Mouse (Mus musculus): Measurements from ENCODE around the gene Hcn2.

Hcn2 gene

GRCm38 (mm10) chr10:79716254-79716987, at the start of gene Hcn2:
Gene Hcn2, plus strand, starts transcription at chr10:79716634.
- no peak for DNase-seq (ENCODE audit: low spot score)

- DNase-seq (ENCODE audit: low spot score), result no peak
These were observed 48.4 kb upstream of the Hcn2 start for GRCm38 (mm10) chr10:79668076-79668475.

GRCm38 (mm10) chr10:79668771-79669575, 47.5 kb upstream of the Hcn2 start, which contains the start of gene Tpgs1:
Gene Tpgs1, plus strand, starts transcription at chr10:79669369.
- peak; percentile 92 for DNase-seq (ENCODE audit: low spot score)

GRCm38 (mm10) chr10:79669576-79670057, 46.8 kb upstream of the Hcn2 start:
- DNase-seq (ENCODE audit: low spot score), result peak; percentile 85

GRCm38 (mm10) chr10:79670071-79670888, 46.2 kb upstream of the Hcn2 start:
- DNase-seq (ENCODE audit: low spot score), result no peak

GRCm38 (mm10) chr10:79671396-79672087, 44.9 kb upstream of the Hcn2 start:
- DNase-seq (ENCODE audit: low spot score), result peak; percentile 76

- peak; percentile 53 for DNase-seq (ENCODE audit: low spot score)
These were observed 44.4 kb upstream of the Hcn2 start for GRCm38 (mm10) chr10:79672088-79672455.

- DNase-seq (ENCODE audit: low spot score), result no peak
These were observed 43.4 kb upstream of the Hcn2 start for GRCm38 (mm10) chr10:79673054-79673453.

GRCm38 (mm10) chr10:79675346-79676035, 40.9 kb upstream of the Hcn2 start:
- DNase-seq (ENCODE audit: low spot score), result peak; percentile 32

GRCm38 (mm10) chr10:79680606-79681495, 35.6 kb upstream of the Hcn2 start:
- no peak for DNase-seq (ENCODE audit: low spot score)

GRCm38 (mm10) chr10:79681591-79682245, 34.7 kb upstream of the Hcn2 start, which contains the start of gene Cdc34:
Gene Cdc34, plus strand, starts transcription at chr10:79682195.
- peak; percentile 98 for DNase-seq (ENCODE audit: low spot score)

- DNase-seq (ENCODE audit: low spot score), result peak; percentile 21
These were observed 33.9 kb upstream of the Hcn2 start for GRCm38 (mm10) chr10:79682551-79682915.

- DNase-seq (ENCODE audit: low spot score), result peak; percentile 64
These were observed 33.4 kb upstream of the Hcn2 start for GRCm38 (mm10) chr10:79682916-79683582.

- no peak for DNase-seq (ENCODE audit: low spot score)
These were observed 32.5 kb upstream of the Hcn2 start for GRCm38 (mm10) chr10:79683726-79684640.

GRCm38 (mm10) chr10:79684770-79685600, 31.4 kb upstream of the Hcn2 start:
- no peak for DNase-seq (ENCODE audit: low spot score)

GRCm38 (mm10) chr10:79686219-79686618, 30.2 kb upstream of the Hcn2 start:
- no peak for DNase-seq (ENCODE audit: low spot score)

- no peak for DNase-seq (ENCODE audit: low spot score)
These were observed 29.7 kb upstream of the Hcn2 start for GRCm38 (mm10) chr10:79686691-79687090.

Measured in embryo, embryonic 10 days (tissue).